Comparison of ENCODE assay signal across 8 mouse cellular contexts in the genomic region with DNA sequence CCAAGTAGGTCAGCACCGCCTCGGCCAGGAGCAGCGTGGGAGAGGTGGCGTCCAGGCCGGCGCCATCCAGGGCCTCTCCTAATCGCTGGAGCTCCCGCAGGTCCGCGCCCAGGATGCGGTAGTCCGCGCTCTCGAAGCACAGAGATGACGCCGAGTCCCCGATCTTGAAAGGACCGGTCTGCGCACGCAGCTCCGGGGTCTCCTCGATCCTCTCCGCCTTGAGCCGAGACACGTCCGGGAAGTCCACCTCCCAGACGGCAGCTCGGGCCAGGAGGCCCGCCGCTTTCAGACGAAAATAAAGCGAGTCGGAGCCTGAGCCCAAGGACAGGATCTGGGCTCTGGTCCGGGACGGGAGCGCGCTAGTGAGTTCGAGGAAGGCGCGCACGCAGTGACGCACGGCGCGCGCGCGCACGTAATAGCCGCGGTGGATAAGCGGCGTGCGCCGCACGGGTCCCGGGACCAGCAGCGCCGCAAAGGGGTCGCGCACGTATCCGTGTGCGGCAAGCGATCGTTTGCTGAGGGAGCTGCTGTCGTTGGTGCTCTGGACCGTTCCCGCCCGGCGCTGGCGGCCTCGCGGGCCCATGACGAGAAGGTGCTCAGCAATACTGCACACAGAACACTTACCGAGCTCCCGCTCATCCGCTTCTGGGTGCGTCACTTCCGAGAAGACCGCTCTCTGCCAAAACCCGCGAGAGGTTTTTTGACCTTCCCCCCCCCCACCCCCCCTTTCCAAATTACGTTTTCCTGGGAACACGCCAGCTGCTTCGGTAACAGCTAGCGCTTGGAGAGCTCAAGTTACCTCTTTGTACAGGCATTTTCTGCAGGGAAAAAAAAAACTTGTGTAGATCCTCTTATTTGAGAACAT. TPM values are rescaled to one million over a fixed set of nuclear protein-coding genes. Genes with fewer than 3 reads are reported as not detected.
A peak's percentile ranks its signal among the peaks of the same experiment; 100 is the strongest.
DNase-seq lines count a peak whose midpoint lies in the region; ATAC-seq and TF ChIP-seq lines count a peak whose summit lies in the region.

Gene Adal (plus strand): TSS at position 411 of the 865 bp plus-strand sequence.
Gene Lcmt2 (minus strand): TSS at position 636 of the 865 bp plus-strand sequence.

- H3K4me2 ChIP-seq in forebrain, embryonic 15.5 days (replicated peaks): peak within 1 kb of the TSS; percentile 85

- peaks cover 1% of the 10 kb centered on the region for H3K4me1 ChIP-seq in ES-Bruce4 (ENCODE audit: control insufficient read depth, insufficient read depth, low read length)
- H3K4me1 ChIP-seq in forebrain, embryonic 15.5 days: peaks cover 41% of the 10 kb centered on the region
- peaks cover 13% of the 10 kb centered on the region for H3K4me1 ChIP-seq in lung, adult 2 months (ENCODE audit: control insufficient read depth, insufficient read depth, low read length)

- no peaks in the 10 kb centered on the region for H3K9me3 ChIP-seq in ES-Bruce4 (replicated peaks; ENCODE audit: control insufficient read depth, insufficient read depth, low read length, poor library complexity, severe bottlenecking)
- H3K9me3 ChIP-seq in forebrain, embryonic 15.5 days: no peaks in the 10 kb centered on the region

- ATAC-seq in forebrain, embryonic 15.5 days (replicated peaks): peak; percentile 97
- peak; percentile 78 for ATAC-seq in neutrophil, adult 5-6 weeks (ENCODE audit: extremely low read depth, insufficient number of reproducible peaks, low FRiP score, poor library complexity, severe bottlenecking)

- no peak for TF ChIP-seq EP300 in ES-Bruce4 (IDR thresholded peaks at IDR 0.05; ENCODE audit: insufficient read depth, low read depth, low read length)

- no peak for TF ChIP-seq CTCF in ES-Bruce4 (IDR thresholded peaks at IDR 0.05; ENCODE audit: low read depth, low read length)
- TF ChIP-seq CTCF in lung, adult 2 months (IDR thresholded peaks at IDR 0.05; ENCODE audit: insufficient read depth, low read length): no peak

- no peaks in the 10 kb centered on the region for H3K27me3 ChIP-seq in ES-Bruce4 (ENCODE audit: control insufficient read depth, insufficient read depth, low read length, poor library complexity, severe bottlenecking)
- H3K27me3 ChIP-seq in forebrain, embryonic 15.5 days: no peaks in the 10 kb centered on the region

- intact Hi-C loops in heart, postnatal 25 days (cut with DNase I): loop anchor here (2.0 kb wide), 1 partner anchor 31 kb away; the partner anchor contains the start of genes Tubgcp4 and Zscan29

- H3K4me3 ChIP-seq in ES-Bruce4 (ENCODE audit: low read depth, low read length): peak within 1 kb of the TSS; percentile 81
- H3K4me3 ChIP-seq in forebrain, embryonic 15.5 days: peak within 1 kb of the TSS; percentile 83
- peak within 1 kb of the TSS; percentile 99 for H3K4me3 ChIP-seq in lung, adult 2 months (replicated peaks; ENCODE audit: extremely low read depth, low read depth, low read length)

- peak within 1 kb of the TSS; percentile 76 for H3K27ac ChIP-seq in ES-Bruce4 (ENCODE audit: insufficient read depth, low read length)
- H3K27ac ChIP-seq in forebrain, embryonic 15.5 days (replicated peaks): peak within 1 kb of the TSS; percentile 100

- TF ChIP-seq POLR2A in ES-Bruce4 (IDR thresholded peaks at IDR 0.05; ENCODE audit: insufficient read depth, low read length): peak; percentile 9
- peak; percentile 73 for TF ChIP-seq POLR2A in lung, adult 2 months (IDR thresholded peaks at IDR 0.05; ENCODE audit: borderline replicate concordance, extremely low read depth, low read depth, low read length)

- H3K36me3 ChIP-seq in ES-Bruce4 (ENCODE audit: control insufficient read depth, insufficient read depth, low read length, poor library complexity, severe bottlenecking): peaks cover 11% of the 10 kb centered on the region
- H3K36me3 ChIP-seq in forebrain, embryonic 15.5 days: peaks cover 22% of the 10 kb centered on the region

- DNase-seq in cerebellum, adult 11 months: peak; percentile 92
- DNase-seq in heart, postnatal 25 days (ENCODE audit: low spot score): peak; percentile 85
- DNase-seq in layer of hippocampus, adult 18-20 months (ENCODE audit: low spot score in 2 of 2): peak; percentile 91 to 96
- DNase-seq in lung, adult 2 months: peak; percentile 88
- DNase-seq in thymus, adult 18-20 months: peak; percentile 77 to 80

- peak within 1 kb of the TSS; percentile 79 for H3K9ac ChIP-seq in ES-Bruce4 (ENCODE audit: low read depth, poor library complexity, severe bottlenecking)
- H3K9ac ChIP-seq in forebrain, embryonic 15.5 days (replicated peaks): peak within 1 kb of the TSS; percentile 93

- under 1% methylated on average over 87 of the region's 87 CpGs for WGBS in forebrain, embryonic 15.5 days
- WGBS in lung, adult 2 months: under 1% methylated on average over 87 of the region's 87 CpGs

RNA-seq across cellular contexts. Expression of gene Adal, which starts in this region (rescaled TPM):
- polyA plus RNA-seq in ES-Bruce4 (2011; ENCODE audit: insufficient read depth, insufficient read length, low read depth, missing spikeins): 11.1 and 12.2 TPM in 2 replicates
- polyA plus RNA-seq in forebrain, embryonic 15.5 days (2015; fragmentation: Nextera tagmentation; extraction: Ambion mirVana): 29.7 and 36.9 TPM in 2 replicates
- 1 to 10 TPM; 8.0 to 9.9 TPM for total RNA-seq in heart, postnatal 25 days (2021)
- total RNA-seq in layer of hippocampus, adult 18-20 months (2021): 10 to 100 TPM; 20.2 to 21.1 TPM
- polyA plus RNA-seq in lung, adult 2 months (2012; rRNA removed): 3.4 and 4.5 TPM in 2 replicates
- 12.7 and 14.1 TPM in 2 replicates for total RNA-seq in neutrophil, adult 5-6 weeks (2017)

RNA-seq across cellular contexts. Expression of gene Lcmt2, which starts in this region (rescaled TPM):
- polyA plus RNA-seq in ES-Bruce4 (2011; ENCODE audit: insufficient read depth, insufficient read length, low read depth, missing spikeins): 3.1 and 3.3 TPM in 2 replicates
- 25.7 and 27.0 TPM in 2 replicates for polyA plus RNA-seq in forebrain, embryonic 15.5 days (2015; fragmentation: Nextera tagmentation; extraction: Ambion mirVana)
- total RNA-seq in heart, postnatal 25 days (2021): 1 to 10 TPM; 9.5 to 9.7 TPM
- total RNA-seq in layer of hippocampus, adult 18-20 months (2021): 1 to 10 TPM; 6.3 to 6.9 TPM
- 8.7 and 9.1 TPM in 2 replicates for polyA plus RNA-seq in lung, adult 2 months (2012; rRNA removed)
- 5.9 and 9.7 TPM in 2 replicates for total RNA-seq in neutrophil, adult 5-6 weeks (2017)

Comparison
In these comparisons a context has a peak if more than half of its experiments do, and no peak if none do; other contexts are left out.
1. Peak in every context shown above with its lines: DNase-seq, ATAC-seq, H3K4me3 ChIP-seq and H3K27ac ChIP-seq.